13 mouse cellular contexts compared by ENCODE assay signal in genomic region chr7:130953376-130953775, GRCm38 (mm10).
"Had no signal": no experiment of that assay in that cellular context is flagged by ENCODE, and none has a peak within 500 bp of the region (broad histone marks: within the 10 kb centered on the region; RNA-seq: fewer than 3 reads in every experiment).

No protein-coding gene starts in this region.

- DNase-seq: kidney, adult 18-20 months; kidney, postnatal 10 days; kidney, postnatal 4 days; lung, adult 2 months; lung, postnatal 36 days; midbrain, embryonic 14.5 days; thymus, postnatal 4 days had no signal

- H3K27ac ChIP-seq: intestine, embryonic 15.5 days; limb, embryonic 10.5 days; liver, embryonic 15.5 days; neural tube, embryonic 15.5 days; stomach, embryonic 15.5 days had no signal

- H3K4me1 ChIP-seq: intestine, embryonic 15.5 days; liver, embryonic 15.5 days had no signal

- H3K4me3 ChIP-seq: intestine, embryonic 15.5 days; limb, embryonic 10.5 days; liver, embryonic 15.5 days; myocyte; neural tube, embryonic 15.5 days; stomach, embryonic 15.5 days had no signal
